Mouse (Mus musculus): Measurements from ENCODE around the gene Snap47.

GRCm38 (mm10) chr11:59397536-59398371 is 53.2 kb downstream of the Snap47 start:
- TF ChIP-seq CTCF (IDR thresholded peaks at IDR 0.05; ENCODE audit: low read depth, low read length) (no peak), GATA1 (IDR thresholded peaks at IDR 0.05; ENCODE audit: borderline replicate concordance, low read length) (no peak), TAL1 (conservative IDR thresholded peaks at IDR 0.05; ENCODE audit: low read depth, low read length) (no peak)
